Mouse (Mus musculus) CD4-positive helper T cell, adult 2 months (primary cell): Measurements from ENCODE around the gene Col6a4.
A peak's percentile ranks its signal among the peaks of the same experiment; 100 is the strongest.

Source experiments
- DNase-seq: peaks from one replicate; pipeline ENCODE4 v3.0.0-alpha.2; 2012; ENCODE audit warnings: low read depth, missing footprints, low spot score

Col6a4 gene

DNA sequence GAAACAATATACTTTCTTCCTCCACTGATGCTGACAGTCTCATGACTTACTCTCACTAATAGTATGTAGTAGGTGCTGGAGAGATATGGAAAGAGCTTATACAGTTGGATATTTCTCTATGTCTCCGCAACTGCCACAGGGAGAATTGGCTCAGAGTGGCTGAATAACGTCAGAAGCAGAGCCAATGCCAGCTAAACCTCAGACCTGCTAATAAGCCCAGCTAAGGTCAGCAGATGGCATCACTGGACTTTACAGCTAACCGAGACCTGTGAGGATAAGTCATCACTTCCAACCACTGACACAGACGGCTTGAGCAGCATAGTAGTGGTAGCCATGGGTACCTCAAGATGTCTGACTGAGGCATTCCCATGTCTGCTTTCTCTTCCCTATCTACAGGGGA, 22.6 kb downstream of the Col6a4 start:
- no peak for DNase-seq

DNA sequence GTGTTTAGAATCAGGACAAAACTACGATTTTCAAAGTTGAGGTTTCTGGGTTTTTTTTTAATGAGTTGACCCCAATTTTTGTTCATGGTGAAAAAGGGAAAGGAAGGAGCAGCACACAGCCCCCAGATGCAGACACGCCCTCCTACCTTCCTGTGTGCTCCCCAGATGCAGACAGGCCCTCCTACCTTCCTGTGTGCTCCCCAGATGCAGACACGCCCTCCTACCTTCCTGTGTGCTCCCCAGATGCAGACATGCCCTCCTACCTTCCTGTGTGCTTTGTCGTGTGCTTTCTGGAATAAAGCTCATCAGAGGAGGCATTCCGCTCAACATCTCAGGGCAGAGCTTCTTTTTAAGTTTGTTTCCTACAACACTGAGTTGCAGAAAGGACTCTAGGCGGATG, 24.9 kb downstream of the Col6a4 start:
- DNase-seq: peak; percentile 26

DNA sequence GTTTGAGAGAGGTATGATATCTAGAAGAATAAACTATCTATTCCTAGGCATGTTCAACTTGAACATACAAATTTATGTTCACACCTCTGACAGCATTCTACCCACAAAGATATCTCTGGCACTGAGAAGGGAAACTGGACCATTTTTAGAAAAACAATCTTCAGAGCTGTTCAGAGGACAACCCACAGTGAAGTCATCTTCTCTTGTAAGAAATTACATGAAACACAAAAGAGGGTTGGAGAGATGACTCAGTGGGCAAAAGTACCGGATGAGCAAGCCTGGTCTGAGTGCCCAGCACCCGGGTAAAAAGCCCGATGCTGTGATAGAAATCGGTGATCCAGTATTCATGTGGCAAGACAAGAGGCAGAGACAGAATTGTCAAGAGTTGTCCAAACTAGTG, 43.1 kb downstream of the Col6a4 start:
- no peak for DNase-seq

DNA sequence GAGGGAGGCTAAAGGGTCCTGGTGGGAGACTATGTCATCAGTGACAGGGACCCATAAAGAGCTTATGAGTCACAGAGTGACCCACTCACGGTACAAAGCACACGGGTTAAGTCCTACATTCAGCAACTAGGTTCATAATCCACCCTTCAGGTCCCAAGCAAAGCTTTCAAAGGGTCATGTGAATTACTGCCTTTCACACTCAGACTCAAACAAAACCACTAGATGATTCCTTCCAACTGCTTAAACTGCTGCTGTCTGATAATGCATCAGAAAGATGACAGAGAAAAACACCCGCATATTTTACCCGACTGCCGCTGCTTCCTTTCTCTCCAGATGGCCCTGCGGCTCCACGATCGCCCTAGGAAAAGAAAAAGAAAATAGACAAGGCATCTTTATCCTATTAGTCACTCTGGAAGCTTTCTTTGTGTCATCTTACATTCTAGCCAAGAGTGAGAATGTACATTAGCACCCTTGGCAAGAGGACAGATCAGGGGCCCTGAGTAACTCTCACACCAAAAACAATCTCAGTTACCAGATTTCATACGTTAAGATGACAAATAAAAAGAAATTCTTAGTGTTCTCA, 52.6 kb downstream of the Col6a4 start:
- DNase-seq: no peak

DNA sequence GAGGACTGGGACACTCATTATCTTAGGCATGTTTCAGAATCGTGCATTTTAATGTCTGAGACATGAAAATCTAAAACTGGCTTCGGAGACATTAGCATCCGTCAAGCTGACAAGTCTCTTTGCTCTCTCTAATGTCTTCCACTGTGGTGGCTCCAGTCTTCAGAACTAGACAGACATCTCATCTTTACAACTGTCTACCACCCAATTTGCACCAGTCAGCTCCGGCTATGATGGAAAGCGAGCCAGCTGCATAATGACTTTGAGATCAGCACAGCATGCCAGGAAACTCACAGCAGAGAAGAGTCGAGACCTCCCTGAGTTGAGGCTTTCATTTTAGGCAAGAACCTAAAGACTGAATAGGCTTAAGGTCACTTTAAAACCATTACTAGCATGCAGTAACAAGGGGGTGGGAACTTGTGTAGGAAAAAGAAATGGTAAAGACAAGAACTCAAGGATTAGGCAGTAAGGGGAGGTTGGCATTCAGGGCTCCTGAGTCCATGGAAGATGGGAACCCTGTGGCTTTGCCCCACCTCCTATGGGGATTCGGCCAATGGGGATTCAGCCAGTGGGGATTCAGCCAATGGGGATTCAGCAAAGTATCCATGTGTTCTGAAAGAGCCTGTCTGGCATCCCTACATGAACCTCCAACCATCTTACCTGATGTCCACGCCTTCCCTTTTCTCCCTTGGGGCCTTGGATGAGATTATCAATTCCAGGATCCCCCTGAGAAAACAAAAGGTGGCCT, 56.5 kb downstream of the Col6a4 start:
- no peak for DNase-seq

DNA sequence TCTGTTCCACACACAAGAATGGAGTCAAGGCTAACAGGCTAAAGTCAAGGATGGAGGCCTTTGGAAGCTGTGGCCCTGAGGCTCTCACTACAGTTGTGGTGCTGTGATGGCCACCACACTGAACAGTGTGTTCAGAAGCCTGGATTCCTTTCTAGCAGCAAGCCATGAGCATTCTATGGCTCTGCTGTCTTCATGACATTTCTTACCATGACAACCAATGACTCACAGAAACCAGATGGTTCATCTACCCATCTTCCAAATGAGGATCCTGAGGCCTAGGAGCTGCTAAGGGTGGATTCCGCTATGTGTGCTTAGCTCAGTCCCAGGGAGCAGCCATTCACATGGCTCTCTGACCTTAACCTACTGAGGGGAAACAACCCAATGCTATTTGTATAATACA, 57.3 kb downstream of the Col6a4 start:
- no peak for DNase-seq

DNA sequence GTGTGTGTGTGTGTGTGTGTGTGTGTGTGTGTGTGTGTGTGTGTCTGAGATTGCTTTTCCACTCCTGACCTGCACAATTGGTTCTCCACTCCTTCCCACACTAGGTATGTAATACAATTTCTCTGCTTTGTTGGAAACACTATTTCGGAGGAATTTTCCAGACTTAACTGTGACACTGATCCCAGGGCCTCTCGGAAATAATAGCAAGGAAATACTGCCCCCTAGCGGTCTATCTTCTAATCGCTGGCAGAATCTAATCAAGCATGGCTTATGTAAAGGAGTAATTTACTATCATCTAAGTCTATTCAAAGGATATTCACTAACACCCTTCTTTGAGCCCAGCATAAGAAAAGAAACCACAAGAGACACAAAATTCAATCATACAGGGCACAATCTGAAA, 57.7 kb downstream of the Col6a4 start:
- no peak for DNase-seq

DNA sequence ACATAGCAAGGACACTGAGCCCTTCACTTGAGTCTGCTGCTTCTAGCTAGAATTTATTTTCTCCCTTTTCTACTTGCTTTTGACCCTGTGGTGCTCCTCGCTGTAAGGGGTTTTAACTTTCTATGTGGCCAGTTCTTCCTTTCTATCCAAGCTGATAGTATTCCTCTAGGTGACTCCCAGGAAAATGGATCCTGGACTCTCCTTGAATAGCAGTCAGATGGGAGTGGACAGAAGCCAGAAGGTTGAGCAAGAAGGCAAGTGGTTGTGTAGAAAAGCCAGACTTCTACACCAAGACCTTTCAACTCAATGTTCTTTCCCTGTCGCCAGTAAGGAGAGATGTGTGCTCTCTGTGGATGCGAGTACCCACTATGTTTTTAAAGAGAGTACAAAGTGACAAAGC, 80.9 kb downstream of the Col6a4 start:
- DNase-seq: no peak

DNA sequence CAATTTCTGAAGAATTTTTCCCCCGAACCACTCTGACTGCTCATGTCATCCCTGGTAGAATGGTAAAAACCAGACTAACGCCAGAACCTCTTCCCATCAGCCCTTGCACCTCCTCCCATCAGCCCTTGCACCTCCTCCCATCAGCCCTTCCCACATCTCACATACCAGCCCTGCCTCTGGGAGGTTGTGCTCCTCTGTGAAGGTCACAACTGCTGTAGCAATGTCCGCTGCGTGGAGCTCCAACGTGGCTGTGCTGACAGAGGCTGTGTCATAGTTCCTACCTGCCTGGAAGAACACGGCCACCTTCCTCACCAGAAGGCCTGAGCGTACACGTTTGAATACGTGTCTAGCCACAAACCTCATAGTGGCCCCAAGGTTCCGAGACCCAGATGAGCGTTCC, 83.4 kb downstream of the Col6a4 start:
- no peak for DNase-seq

DNA sequence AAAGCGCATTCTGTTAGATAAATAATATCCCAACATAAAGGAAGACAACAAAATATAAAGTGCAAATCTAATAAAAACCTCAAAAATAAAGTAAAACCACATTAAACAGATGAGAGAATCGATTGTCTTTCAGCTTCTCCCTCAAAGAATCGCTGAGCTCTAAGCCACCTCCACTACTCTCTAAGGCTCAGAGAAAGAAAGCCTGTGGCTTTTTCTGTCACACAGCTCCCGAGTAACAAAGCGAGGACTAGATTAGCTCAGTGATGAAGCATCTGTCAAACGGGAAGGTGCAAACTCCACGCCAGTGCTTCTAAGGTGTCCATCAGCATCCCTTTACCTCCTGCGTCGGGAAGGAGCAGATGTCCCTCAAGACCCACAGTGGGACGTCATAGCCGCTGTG, 98.6 kb downstream of the Col6a4 start:
- no peak for DNase-seq

DNA sequence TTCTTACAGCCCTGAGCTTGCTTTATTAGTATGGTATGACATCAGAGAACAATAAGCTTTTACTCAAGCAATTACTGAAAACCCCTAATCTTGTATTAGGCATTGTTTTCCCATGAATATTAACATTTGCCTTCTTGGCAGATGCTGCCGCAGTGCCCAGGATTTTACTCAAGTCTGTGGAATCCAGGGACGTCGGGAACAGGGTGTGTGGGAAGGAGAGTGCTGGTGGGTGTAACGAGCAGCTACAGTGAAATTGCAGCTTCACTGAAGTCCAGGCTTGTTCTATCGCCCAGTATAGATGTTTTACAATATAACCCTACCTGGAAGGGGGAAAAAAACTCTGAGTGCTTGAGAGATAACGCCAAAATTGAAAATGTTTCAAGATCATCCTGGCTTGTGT, 104.2 kb downstream of the Col6a4 start:
- no peak for DNase-seq

DNA sequence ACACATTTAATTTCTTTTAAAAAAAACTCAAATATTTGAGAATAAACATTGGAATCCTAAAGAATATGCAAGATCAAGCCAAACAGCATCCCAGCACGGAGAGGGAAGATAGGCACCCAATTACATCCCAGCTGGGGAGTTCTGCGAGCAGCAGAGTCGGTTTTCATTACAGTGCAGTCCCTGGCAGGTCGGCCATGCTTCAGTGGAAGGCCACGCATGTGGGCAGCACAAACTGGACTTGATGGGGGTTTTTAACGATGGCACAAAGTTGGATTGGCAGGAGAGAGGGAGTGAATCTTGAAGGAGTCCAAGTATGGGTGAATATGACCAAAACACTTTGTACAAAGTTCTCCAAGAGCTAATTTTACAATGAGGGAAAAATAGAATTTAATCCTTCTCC, 106.5 kb downstream of the Col6a4 start:
- DNase-seq: no peak

DNA sequence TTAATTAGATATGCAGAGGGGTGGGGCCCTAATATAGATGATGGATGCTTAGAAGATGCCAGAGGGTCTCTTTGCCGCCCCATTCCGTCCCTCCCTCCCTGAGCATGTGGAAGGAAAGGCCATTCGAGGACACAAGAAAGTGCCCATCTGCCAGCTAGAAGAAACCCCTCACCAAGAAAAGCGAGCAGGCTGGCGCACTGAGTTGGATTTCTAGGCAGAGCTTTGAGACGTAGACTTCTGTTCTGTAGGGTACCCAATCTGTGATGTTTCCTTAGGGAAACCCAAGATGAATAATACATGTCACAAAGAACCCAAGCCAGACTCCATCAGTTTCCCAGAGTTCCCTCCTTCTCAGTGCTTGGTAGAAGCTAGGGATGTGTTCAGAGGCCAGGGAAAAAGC, 107.1 kb downstream of the Col6a4 start:
- DNase-seq: no peak

DNA sequence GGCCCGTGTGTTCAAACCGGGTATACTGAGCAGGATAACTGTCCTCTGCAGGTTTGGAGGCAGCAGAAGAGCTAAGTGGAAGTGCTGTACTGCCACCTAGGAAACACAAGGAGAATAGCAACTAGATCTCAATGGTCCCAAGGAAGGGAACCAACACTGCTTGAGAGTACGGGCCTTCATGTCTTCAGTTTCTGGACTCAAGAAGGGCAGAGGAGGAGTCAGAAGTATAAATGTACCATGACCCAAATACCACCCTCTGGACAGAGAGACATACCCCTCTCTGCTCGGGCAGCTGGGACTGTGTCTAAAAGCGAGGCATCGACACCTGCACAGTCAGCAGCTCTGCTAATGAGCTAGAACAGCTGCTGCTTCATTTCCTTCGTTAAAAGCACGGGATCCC, 108.5 kb downstream of the Col6a4 start:
- no peak for DNase-seq

DNA sequence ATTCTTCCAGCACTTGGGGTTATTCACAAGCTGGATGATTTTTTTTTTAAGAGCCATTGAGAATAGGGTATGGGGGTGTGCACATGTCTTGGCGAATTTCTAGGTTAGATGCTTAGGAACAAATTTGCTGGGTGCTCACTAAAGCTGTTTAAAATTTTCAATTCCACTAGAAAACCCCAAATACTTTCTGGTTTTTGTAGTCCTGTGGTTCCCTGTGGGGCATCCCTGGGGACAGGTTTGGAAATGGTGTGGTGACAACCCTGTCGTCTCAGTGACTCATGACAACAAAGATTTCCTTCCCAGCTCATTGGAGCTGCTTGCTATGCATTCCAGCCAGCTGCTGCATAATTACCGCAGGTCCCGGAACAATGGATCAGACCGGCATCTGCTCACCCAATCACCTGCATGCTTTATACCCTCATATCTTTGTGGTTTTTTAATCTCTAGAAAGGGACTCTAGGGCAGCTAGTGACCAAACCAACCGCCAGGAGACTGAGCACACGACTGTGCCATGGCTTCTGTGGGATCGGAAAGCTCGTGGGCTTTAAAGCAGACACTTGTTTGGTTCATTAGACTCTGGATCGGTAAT, 111.6 kb downstream of the Col6a4 start:
- no peak for DNase-seq

DNA sequence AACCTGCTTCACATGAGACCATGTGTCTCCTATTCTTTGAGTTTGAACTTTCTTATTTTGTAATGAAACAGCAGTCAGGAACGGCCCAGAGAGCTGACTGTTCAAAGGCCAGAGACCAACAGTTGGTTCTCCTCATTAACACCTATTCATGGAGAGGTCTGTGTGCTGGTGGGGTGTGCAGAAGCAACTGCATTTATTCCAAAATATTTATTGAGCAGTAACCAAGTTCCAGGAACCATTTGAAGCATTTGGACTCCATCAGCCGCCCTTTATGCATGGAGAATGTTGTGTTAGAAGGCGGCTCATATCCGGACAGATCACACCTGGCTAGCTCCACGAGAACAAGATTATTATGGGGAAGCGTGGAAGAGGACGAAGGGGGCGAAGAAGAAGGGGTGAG, 118.1 kb downstream of the Col6a4 start:
- DNase-seq: no peak

DNA sequence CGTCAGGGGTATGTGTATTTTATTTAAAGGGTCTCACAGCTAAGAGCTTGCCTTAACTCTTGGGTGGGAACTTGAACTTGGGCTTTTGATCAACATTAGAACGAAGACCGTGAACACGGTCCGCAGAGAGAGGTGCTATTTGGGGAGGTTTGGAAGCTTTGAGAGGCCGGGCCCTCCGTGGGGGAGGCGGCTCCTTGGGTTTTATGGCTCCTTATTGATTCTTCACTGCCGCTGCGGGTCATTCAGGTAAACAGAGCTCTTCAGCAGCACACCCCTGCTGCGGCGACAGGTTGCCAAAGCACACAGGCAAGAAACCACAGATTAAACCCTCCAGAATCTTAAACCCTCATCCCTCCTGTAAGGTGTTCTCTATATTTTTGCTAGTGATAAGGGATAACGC, 119.7 kb downstream of the Col6a4 start:
- no peak for DNase-seq

DNA sequence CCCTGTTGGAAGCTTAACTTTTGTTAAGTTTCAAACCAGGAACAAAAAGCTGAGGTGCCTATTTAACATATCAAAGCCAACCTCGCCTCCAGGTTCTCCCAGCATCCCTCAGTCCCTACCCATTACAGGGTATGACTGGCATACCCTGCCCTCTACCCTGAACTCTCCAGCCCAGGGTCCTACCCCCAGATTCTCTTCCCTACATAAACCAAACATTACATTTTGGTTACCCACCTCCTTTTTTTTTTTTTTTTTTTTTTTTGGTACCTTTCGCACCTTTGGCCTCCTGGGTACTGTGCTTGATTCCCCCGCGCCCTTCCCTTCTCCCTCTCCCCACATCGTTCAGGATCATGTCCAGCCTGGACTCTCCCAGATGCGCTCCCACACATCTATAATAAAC, 120.3 kb downstream of the Col6a4 start:
- no peak for DNase-seq

DNA sequence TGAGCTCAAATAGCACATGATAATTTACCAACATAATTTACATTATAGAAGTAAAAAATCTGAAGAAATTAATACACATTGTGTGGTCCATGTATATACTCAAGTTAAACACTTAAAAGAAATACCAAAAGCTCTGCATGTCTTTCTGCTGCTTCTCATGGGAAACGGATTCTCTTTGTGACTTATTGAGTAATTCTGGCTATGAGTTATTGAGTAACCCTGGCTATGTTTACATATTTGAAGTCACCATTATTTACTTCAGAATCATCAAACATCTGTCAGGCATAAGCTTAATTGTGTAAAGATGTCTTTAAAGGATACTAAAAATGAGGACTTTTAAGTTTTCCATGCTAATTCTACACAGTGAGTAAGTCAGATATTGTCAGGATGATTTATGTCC, 122.8 kb downstream of the Col6a4 start:
- DNase-seq: no peak

DNA sequence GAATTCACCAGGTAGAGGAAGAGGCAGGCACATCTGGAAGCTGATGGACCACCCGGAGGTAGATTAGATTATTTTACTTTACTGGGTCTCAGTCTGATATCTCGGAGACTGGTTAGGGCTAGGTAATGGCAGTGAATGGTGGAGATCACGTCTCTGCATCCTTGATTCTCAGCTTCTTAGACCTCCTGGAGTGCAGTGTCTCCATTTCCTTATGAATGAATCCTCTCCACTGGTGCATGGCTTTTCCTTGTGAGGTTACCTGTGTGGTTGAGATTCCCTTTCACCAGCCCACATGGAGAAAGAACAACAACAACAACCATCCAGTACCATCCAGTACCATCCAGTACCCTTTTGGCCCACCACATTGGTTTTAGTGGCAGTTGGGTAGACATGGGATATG, 124.6 kb downstream of the Col6a4 start:
- DNase-seq: no peak

DNA sequence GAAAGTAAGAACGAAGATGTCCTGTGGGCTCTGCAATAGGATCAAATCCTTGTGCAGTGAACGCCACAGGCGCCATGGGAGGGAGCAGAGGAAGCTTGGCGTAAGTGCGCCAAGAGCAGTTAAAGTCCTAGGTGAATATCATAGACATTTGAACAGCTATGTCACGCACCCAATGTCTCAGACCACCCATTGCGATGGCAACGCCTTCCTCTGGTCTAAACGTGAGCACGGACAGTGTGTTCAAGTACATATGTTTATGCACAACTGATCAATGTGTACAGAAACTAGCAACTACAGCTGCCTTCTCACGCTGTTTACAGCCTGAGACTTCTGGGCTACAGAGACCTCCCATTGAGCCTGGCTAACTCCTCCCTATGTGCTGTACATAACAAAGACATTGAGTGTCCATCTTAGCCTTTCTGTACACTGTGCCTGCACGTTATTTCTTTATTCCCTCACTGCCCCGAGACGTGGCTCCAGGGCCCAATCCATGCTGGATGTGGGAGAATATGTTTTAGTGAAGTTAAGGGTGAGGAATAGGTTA, 125.2 kb downstream of the Col6a4 start:
- DNase-seq: no peak

DNA sequence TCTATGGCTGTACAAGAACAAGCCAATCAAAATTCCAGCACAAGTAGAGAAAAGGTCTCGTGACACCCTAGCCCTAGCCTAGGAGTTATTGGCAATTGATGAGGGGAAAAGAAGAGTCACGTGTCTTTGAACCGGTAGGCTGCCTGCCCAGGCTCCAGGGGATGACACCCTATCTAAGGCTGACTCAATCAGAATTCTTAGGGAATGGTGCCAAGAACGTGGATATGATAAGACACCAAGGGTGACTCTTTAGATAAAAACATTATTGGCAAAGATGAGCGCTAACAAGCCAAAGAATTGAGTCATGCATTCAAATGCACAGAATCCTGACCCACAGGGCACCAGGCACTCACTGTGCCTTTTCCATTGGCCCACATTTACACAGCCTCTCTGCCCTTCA, 125.7 kb downstream of the Col6a4 start:
- no peak for DNase-seq

DNA sequence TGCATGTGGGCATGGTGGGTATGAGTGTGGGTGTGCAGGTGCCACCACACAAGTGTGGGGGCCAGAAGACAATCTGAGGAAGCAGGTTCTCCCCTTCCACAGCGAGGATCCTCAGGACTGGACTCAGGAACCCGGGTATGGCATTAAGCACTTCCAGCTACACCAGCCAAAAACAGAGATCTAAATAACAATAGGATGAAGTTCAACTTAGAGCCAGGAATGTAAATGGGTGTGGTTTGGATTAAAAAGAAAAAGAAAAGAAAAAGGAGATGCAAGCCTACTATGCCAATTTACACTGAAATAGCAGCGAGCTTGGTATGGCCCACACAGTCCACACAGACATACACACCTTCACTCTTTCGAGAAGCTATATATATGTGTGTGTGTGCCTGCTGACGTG, 128.6 kb downstream of the Col6a4 start:
- DNase-seq: no peak
